Mouse (Mus musculus) frontal cortex, postnatal 14 days (tissue): Measurements from ENCODE around the gene Gm49601.

ENCODE experiments used
- DNase-seq, 2 experiments: peaks; one replicate each; pipeline ENCODE4 v3.0.0; 2022; ENCODE audit warnings: low spot score in 2 of 2

Gene Gm49601

DNA sequence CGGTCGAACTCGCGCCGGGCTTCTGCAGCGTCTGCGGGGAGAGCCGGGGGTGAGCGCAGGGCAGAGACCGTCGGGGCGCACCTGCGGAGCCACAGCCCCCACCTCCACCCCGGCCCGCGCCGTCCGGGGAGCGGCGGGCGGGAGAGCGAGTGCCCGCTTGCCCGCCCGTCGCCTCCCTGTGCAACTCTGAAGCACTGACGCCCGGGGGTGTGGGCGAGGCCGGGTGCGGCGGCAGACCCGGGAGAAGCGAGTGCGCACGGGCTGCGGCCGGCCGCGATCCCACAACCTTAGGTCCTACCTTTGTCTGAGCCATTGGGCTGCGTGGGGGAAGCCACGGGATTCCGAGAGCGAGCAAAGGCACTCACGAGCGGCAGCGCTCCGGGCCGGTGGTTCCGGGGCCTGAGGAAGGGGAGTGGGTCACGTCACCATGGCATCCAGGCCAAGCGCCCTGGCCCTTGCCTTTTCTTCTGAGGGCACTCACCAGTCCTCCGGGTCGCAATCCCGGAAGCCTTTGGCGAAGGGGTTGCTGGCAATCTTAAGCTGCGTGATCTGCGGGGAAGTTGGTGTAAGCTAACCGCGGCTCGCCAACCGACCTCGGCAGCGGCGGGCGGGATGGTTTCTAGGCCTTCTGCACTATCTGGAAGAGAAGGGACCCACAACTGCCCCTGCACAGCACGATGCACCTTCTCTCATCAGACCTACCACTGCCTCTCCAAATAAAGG, 43.6 kb downstream of the Gm49601 start:
- no peak for DNase-seq

- DNase-seq: no peak
These were observed 44.5 kb downstream of the Gm49601 start for GRCm38 (mm10) chr16:18581623-18582205.

- no peak for DNase-seq
These were observed 45.1 kb downstream of the Gm49601 start for GRCm38 (mm10) chr16:18581050-18581622.

- DNase-seq: no peak
These were observed 45.8 kb downstream of the Gm49601 start for GRCm38 (mm10) chr16:18580389-18580788.

DNA sequence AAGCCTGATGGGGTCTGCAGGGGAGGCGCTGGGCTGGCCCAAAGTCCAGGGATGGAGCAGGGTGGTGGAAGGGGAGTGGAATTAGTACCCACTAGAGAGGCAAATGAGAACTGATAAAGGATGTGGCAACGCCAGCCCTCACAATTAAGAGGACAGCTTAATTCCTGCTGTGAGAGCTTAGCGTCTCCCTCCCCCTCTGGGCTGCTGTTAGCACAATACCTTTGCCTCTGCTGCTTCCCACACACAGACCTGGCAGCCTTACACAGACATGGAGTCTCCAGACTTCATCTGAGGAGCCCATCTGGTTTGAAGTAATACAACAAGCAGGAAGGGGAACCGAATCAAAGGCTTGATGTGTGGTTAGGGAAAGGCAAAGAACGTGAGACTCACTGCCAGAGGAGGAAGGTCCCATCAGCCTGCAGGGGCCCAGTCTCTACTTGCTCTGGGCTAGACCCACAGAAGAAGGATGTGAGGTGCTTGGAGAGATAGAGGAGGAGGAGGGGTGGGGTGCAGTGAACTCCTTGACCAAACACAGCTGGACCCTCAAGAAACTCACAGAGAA, 48.5 kb downstream of the Gm49601 start:
- no peak for DNase-seq

GRCm38 (mm10) chr16:18577071-18577470, 49.2 kb downstream of the Gm49601 start:
- no peak for DNase-seq

GRCm38 (mm10) chr16:18574196-18574595, 52.0 kb downstream of the Gm49601 start:
- no peak for DNase-seq
